Comparison of ENCODE assay signal across 8 mouse cellular contexts in genomic region chr19:40511679-40512309, GRCm38 (mm10). TPM values are rescaled to one million over a fixed set of nuclear protein-coding genes. Genes with fewer than 3 reads are reported as not detected.
DNase-seq lines count a peak whose midpoint lies in the region; ATAC-seq and TF ChIP-seq lines count a peak whose summit lies in the region.

No protein-coding gene starts in this region.

- peak overlapping the region; percentile 93 for H3K27ac ChIP-seq in left cerebral cortex, adult 2 months
- H3K27ac ChIP-seq in heart, embryonic 14.5 days (replicated peaks in 1 of 2; ENCODE audit: control insufficient read depth in 1 of 2, insufficient read depth in 1 of 2, low read depth in 2 of 2, low read length in 2 of 2), result peak overlapping the region; percentile 71 to 92
- peak overlapping the region; percentile 96 for H3K27ac ChIP-seq in liver, embryonic 14.5 days

- intact Hi-C loops in left cerebral cortex, adult 2 months (cut with DNase I), result loop anchor here (1.0 to 5.0 kb wide), 4 partner anchors 41 to 117 kb away; no protein-coding TSS in a partner anchor

- H3K9me3 ChIP-seq in heart, embryonic 14.5 days (ENCODE audit: control insufficient read depth, low read length), result no peaks in the 10 kb centered on the region
- H3K9me3 ChIP-seq in liver, embryonic 14.5 days (ENCODE audit: control insufficient read depth, low read length), result no peaks in the 10 kb centered on the region

- H3K4me2 ChIP-seq in heart, embryonic 14.5 days (ENCODE audit: low read length), result peak overlapping the region; percentile 83
- H3K4me2 ChIP-seq in liver, embryonic 14.5 days (ENCODE audit: low read depth), result peak overlapping the region; percentile 87

- no peak for TF ChIP-seq EP300 in liver, embryonic 14.5 days (IDR thresholded peaks at IDR 0.05; ENCODE audit: low read depth)

- no peak for ATAC-seq in heart, embryonic 14.5 days (ENCODE audit: insufficient number of reproducible peaks, insufficient read depth, low FRiP score, low read depth)
- peak; percentile 43 for ATAC-seq in liver, embryonic 14.5 days (ENCODE audit: insufficient read depth)
- no peak for ATAC-seq in granulocyte monocyte progenitor cell, adult 5-6 weeks (replicated peaks; ENCODE audit: poor library complexity, severe bottlenecking)

- DNase-seq in left cerebral cortex, adult 2 months (ENCODE audit: extremely low spot score in 1 of 2, low spot score in 2 of 2), result no peak
- no peak for DNase-seq in left cerebral cortex, adult 18-20 months (ENCODE audit: low spot score in 2 of 2)
- peak; percentile 54 for DNase-seq in cerebellum, adult 9-10 months
- peak; percentile 60 to 66 (median 64) for DNase-seq in liver, embryonic 14.5 days (ENCODE audit: low read depth in 3 of 3, low spot score in 3 of 3)
- DNase-seq in spleen, postnatal 36 days (ENCODE audit: low spot score in 2 of 2), result peak; percentile 47 to 56
- no peak for DNase-seq in urinary bladder, postnatal 10 days (ENCODE audit: low spot score)

- 6% methylated on average over 5 of the region's 5 CpGs for WGBS in heart, embryonic 14.5 days
- WGBS in liver, embryonic 14.5 days (ENCODE audit: insufficient replicate concordance), result 5% methylated on average over 5 of the region's 5 CpGs

- peaks cover 13 to 33% of the 10 kb centered on the region in 2 experiments for H3K4me1 ChIP-seq in heart, embryonic 14.5 days (ENCODE audit: control insufficient read depth in 2 of 2, insufficient read depth in 2 of 2, low read length in 2 of 2)
- peaks cover 31 to 43% of the 10 kb centered on the region in 2 experiments for H3K4me1 ChIP-seq in liver, embryonic 14.5 days (replicated peaks; ENCODE audit: control insufficient read depth in 2 of 2, insufficient read depth in 2 of 2, low read length in 1 of 2)

- peak overlapping the region; percentile 82 for H3K9ac ChIP-seq in heart, embryonic 14.5 days (ENCODE audit: low read length)
- peak overlapping the region; percentile 96 for H3K9ac ChIP-seq in liver, embryonic 14.5 days (replicated peaks)

- H3K36me3 ChIP-seq in heart, embryonic 14.5 days (ENCODE audit: control insufficient read depth, insufficient read depth, low read length), result no peaks in the 10 kb centered on the region
- no peaks in the 10 kb centered on the region for H3K36me3 ChIP-seq in liver, embryonic 14.5 days (replicated peaks; ENCODE audit: control insufficient read depth, insufficient read depth, low read depth)

- H3K27me3 ChIP-seq in heart, embryonic 14.5 days (ENCODE audit: control insufficient read depth, insufficient read depth, low read length), result no peaks in the 10 kb centered on the region
- H3K27me3 ChIP-seq in liver, embryonic 14.5 days (ENCODE audit: control insufficient read depth, insufficient read depth, low read length), result no peaks in the 10 kb centered on the region

- TF ChIP-seq CTCF in left cerebral cortex, adult 2 months (IDR thresholded peaks at IDR 0.05), result no peak
- TF ChIP-seq CTCF in liver, embryonic 14.5 days (IDR thresholded peaks at IDR 0.05; ENCODE audit: low read depth), result no peak

- peak overlapping the region; percentile 95 for H3K4me3 ChIP-seq in left cerebral cortex, adult 2 months
- peak overlapping the region; percentile 66 to 74 for H3K4me3 ChIP-seq in heart, embryonic 14.5 days (ENCODE audit: control insufficient read depth in 1 of 2, insufficient read depth in 1 of 2, low read depth in 1 of 2, low read length in 2 of 2)
- H3K4me3 ChIP-seq in liver, embryonic 14.5 days (ENCODE audit: insufficient read depth in 1 of 2, low read depth in 2 of 2, low read length in 2 of 2), result peak overlapping the region; percentile 94 to 95

RNA-seq across cellular contexts. Expression of gene Sorbs1, which starts 1.8 kb away (rescaled TPM):
- 100 to 1,000 TPM; 160 to 161 TPM for total RNA-seq in left cerebral cortex, adult 2 months (2021)
- total RNA-seq in left cerebral cortex, adult 18-20 months (2021), result 100 to 1,000 TPM; 144 to 149 TPM
- polyA plus RNA-seq in heart, embryonic 14.5 days (2014; fragmentation: Nextera tagmentation; extraction: Ambion mirVana), result 109 and 122 TPM in 2 replicates
- polyA plus RNA-seq in liver, embryonic 14.5 days (2012; rRNA removed), result 6.6 and 11.3 TPM in 2 replicates
- polyA plus RNA-seq in liver, embryonic 14.5 days (2014; fragmentation: Nextera tagmentation; extraction: Ambion mirVana), result 31.0 and 32.5 TPM in 2 replicates
- 3.7 and 7.9 TPM in 2 replicates for total RNA-seq in granulocyte monocyte progenitor cell, adult 5-6 weeks (2014; fragmentation: Nextera tagmentation)
- total RNA-seq in granulocyte monocyte progenitor cell, adult 5-6 weeks (2017), result 0.15 and 7.4 TPM in 2 replicates

Comparison
In these comparisons a context has a peak if more than half of its experiments do, and no peak if none do; other contexts are left out.
1. DNase-seq: peak in cerebellum, adult 9-10 months (single experiment), liver, embryonic 14.5 days (3 of 3) and spleen, postnatal 36 days (2 of 2); none in left cerebral cortex, adult 2 months (0 of 2), left cerebral cortex, adult 18-20 months (0 of 2) and urinary bladder, postnatal 10 days (single experiment).
2. RNA of gene Sorbs1, which starts 1.8 kb away (total RNA-seq): 160 to 161 TPM in left cerebral cortex, adult 2 months and 144 to 149 TPM in left cerebral cortex, adult 18-20 months; 0.15 to 7.9 TPM in granulocyte monocyte progenitor cell, adult 5-6 weeks; every median in the first group is over 10 times any median in the second.
3. Peak in every context shown above with its lines, with median percentiles within 50 percentile points of each other: H3K27ac ChIP-seq and H3K4me3 ChIP-seq.